Mouse (Mus musculus) right cerebral cortex, adult 18-20 months (tissue): ENCODE measurements around the gene Skap1.

Experiments used
- DNase-seq: peaks from one replicate; pipeline ENCODE4 v3.0.0; 2022; ENCODE audit warnings: mixed read lengths

The Skap1 gene

GRCm38 (mm10) chr11:96466382-96466781 lies 2.0 kb downstream of the Skap1 start:
- no peak for DNase-seq

- peak; percentile 51 for DNase-seq
Observed at GRCm38 (mm10) chr11:96466987-96467386, 2.6 kb downstream of the Skap1 start.

DNA sequence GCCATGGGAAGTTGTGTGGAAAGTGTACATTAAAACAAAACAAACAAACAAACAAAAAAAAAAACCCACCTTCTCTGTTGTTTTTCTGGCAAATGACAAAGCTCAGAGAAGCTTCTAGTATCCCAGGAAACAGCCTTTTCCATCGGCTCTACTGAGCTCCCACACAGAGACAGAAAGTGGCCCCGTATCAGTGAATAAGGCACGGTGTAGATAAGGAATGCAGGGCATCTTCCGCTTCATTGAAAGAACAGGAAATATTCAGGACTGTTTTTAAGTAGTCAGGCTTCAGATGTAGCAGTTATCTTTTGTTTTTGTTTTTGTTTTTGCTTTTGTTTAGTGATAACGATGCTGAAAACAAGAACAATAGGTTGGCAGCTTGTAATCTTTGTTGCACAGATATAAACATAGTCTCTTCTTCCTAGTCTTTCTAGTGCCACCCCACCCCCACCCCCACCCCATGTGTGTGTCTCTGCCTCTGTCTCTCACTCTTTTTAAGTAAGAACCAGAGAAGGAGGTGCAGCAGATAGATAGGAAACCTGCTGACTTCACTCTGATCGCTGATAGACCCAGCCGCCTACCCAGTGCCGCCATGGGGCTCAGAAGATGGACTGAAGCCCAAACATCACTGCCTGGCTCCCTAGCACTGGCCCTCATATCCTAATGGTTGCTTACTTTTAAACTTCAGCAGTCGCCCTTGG lies 3.8 kb downstream of the Skap1 start:
- DNase-seq = no peak

DNA sequence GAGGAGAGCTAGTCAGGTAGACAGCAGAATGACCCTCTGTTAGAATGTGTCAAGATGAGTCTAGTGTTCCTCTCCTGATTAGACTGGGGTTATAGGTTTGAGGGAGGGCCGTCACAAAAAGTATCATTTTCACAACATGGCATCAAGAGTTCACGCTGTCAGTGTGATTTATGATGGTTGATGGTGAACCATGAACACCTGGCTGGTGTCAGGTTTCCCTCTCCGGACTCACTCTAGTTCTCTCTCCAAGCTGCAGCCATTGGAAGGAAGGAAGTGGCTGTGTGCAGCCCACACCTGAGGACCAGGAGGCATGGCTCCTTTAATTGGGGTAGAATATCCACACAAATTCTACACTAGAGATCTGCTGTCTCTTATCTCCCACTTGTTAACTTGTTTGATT lies 18.3 kb downstream of the Skap1 start:
- no peak for DNase-seq

DNA sequence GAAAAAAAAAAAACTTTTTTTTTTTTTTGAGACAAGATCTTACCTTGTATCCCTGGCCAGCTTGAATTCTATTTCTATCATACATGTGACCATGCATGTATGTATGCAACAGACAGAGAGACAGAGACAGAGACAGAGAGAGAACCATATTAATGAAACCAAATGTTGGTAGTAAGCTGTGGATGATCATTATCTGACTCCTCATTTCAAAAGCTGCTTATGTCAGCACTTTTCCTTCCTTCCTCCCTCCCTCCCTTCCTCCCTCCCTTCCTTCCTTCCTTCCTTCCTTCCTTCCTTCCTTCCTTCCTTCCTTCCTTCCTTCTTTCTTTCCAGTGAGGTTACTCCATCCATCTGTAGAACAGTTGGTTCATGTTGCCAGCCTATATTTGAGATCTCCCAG lies 18.8 kb downstream of the Skap1 start:
- DNase-seq = no peak

DNA sequence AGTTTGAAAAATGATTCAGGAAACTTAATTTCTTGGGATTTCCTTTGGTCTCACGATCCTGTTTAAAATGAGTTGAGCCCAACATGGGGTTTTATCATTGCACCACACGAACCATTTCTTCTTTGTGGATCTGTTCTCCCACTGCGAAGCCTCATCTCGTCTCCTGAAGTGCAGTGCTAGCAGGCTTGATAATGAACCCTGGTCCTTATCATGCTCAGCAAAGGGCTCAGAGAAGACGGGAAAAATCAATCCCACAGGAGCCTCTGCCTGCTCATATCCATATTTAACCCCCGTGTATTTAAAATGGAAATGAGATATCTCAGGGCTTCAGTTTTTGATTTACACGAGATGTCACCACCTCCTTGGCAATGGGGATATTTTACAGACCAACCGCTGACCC lies 34.1 kb downstream of the Skap1 start:
- DNase-seq = no peak

DNA sequence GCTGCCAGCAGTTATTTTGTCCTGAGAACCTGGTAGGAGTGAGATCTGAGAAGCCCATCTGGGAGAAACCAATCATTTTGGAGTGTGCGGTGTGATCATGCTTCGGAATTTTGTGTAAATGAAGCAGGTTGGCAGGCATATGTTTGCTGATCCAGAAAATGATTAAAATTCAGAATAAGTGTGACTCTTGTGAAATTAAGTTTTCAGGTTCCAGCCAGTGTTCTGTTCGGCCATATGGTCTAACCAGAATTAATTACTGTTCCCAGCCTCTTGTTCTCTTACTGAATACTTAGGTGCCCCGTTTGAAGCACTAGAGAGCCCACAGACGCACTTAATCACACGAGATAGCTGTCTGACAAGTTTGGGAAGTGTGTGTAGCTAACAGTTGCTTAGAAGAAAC lies 36.6 kb downstream of the Skap1 start:
- DNase-seq = peak; percentile 2

- no peak for DNase-seq
Observed at GRCm38 (mm10) chr11:96502948-96503347, 38.6 kb downstream of the Skap1 start.

- DNase-seq = no peak
Observed at GRCm38 (mm10) chr11:96504509-96505119, 40.2 kb downstream of the Skap1 start.

DNA sequence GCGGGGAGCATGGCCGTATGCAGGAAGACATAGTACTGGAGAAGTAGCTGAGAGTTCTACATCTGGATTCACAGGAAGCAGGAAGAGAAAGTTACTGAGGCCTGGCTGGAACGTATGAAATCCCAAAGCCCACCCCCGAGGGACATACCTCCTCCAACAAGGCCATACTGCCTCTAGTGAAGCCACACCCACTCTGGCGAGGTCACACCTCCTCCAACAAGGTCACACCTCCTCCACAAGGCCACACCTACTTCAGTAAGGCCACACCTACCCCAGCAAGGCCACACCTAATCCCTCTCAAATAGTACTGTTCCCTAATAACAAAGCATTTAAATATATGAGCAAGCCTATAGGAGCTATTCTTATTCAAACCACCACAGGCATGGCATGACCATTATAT lies 41.4 kb downstream of the Skap1 start:
- no peak for DNase-seq

GRCm38 (mm10) chr11:96515164-96515563 lies 50.8 kb downstream of the Skap1 start:
- DNase-seq = no peak

- DNase-seq = no peak
Observed at GRCm38 (mm10) chr11:96524541-96524940, 60.1 kb downstream of the Skap1 start.

GRCm38 (mm10) chr11:96526137-96526621 lies 61.8 kb downstream of the Skap1 start:
- no peak for DNase-seq

DNA sequence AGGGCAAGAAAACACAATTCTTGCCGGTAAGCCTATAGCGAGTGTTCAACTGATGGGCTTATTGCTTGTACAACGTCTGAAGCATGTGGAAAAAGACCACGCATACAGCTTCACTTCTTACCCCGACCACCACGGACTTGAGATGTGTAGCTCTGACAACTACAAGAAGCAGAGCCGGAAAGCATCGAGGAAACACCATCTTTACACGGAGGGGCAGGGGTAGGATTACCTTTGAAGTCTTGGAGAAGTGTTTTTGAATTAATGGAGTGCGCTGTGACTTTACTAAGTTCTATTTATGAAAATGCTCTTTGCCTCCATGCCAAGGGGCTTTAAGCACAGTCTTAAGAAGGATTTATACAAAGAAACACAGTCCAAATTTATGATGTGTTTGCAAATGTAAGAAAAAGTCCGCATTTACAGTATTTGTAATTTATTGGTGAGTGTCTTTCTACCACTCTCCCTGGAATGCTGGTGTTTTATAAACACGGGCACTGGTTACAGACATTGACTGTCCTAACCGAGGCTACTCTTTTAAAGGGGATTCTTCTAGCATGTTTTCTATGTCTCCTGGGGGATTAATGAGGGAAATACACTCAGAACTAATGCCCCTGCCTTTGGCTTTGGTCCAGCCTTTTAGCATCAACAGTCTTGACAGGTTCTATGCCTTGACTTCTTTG lies 67.5 kb downstream of the Skap1 start:
- no peak for DNase-seq

DNA sequence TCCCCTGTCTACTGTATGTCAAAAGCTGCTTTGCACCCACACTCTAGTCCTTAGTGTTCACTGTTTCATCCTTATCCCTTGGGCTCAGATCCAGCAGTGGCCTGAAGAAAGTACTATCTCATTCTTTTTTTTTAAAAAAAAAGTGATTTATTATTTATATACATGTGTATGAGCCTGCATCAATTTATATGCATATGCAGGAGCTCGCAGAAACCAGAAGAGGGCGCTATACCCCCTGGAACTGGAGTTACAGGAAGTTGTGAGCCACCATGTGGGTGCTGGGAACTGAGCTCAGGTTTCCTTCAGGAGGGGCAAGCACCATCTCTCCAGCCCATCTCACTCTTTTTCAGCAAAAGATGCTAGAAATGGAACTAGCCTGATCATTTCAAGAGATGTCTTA lies 70.1 kb downstream of the Skap1 start:
- no peak for DNase-seq

DNA sequence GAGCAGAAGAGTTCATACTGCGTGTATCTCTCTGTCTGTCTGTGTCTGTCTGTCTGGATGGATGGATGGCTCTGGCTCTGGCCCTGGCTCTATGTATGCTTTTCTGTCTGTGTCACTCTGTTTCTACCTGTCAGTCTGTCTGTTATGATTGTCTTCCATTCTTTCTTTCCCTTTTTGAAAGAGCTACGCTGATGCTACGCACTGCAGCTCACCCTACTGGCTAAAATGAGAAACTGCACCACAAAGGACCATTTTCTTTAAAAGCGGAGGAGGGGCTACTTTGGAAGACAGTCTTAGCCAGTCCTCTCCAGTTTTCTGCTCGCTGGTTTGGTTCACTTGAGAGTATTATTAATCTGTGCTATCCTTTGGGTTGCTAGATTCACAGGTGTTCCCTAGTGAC lies 71.8 kb downstream of the Skap1 start:
- DNase-seq = peak; percentile 10

DNA sequence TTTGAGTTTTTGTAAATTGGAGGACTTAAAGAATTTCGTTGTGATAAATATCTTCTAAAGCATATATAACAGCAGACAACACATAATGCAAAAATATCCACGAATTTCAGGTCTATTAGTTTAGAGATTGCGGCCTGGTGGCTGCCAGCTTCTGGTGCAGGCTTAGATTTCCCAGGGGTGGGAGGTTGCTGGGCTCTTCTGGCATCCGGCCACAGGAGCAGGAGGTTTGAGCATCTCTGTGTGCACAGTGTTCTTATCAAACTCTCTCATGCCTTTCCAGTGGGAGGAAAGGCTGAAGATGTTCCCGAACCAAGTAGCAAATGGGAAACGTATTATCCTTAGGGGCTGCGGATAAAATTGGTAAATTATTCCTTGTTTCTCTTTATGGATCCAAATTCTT lies 77.6 kb downstream of the Skap1 start:
- no peak for DNase-seq

DNA sequence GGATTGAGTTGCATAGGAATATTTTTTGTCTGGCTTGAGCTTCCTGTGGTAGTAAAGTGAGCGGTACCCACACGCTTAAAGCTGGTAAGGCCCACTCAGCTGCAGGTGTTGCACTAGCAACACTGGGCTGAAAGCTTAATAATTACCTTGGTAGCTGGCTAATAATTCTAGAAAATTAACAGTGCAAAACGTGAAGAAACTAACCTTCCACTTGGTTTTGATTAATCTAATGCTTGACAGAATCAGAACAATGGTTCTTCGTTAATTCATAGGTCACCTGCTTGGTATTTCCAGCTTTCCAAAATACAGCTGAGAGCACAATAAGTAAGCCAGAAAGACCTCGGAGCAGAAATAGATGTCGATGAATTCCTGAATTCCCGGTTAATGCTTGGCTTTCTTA lies 78.2 kb downstream of the Skap1 start:
- no peak for DNase-seq

GRCm38 (mm10) chr11:96546428-96546827 lies 82.0 kb downstream of the Skap1 start:
- DNase-seq = no peak

DNA sequence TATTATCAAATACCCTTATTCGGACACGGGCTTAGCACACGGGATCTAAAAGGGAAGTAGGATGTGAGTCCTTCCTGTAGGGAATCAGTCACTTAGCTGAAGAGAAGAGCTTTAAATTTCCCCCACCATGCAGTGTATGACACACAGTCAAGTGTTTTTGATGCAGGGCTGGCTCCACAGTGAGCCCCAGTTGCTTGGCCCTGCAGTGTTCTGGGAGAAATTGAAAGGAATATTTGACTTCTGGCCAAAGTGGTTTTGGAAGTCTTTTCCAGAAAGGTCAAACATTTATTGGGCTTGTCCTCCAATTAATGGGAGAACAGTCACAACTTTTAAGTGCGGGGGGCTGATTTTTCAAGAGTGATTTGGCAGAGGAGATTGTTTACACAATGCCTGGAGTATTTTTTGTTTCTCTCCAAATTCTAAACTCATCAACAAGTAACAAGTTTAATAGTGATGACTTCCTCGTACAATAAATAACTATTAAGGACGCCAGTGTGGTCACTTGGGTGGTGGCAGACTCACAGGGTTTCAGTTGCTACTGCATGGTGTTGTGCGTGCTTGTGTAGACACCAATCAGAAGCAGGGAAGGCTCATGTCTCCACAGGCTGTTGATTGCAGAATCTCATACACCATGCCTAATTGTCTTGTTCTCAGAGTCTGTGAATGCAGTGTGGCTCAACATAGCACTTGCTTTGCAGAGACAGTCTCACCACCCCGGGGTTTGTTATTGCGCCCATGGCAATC lies 86.7 kb downstream of the Skap1 start:
- DNase-seq = no peak

GRCm38 (mm10) chr11:96553091-96553490 lies 88.7 kb downstream of the Skap1 start:
- peak; percentile 7 for DNase-seq

- no peak for DNase-seq
Observed at GRCm38 (mm10) chr11:96560229-96560628, 95.8 kb downstream of the Skap1 start.

GRCm38 (mm10) chr11:96564088-96564487 lies 99.7 kb downstream of the Skap1 start:
- DNase-seq = no peak
